Mouse (Mus musculus): ENCODE results near the gene Olfr1312.
"Not testable (repeated sequence)": the region's sequence is repeated elsewhere in the genome, so short reads cannot be mapped to it uniquely, and the experiment has no call there.

Gene Olfr1312

GRCm38 (mm10) chr2:112050138-112050537, at the start of gene Olfr1312:
TSS of gene Olfr1312 (minus strand) at chr2:112050238.
- in situ Hi-C loops (cut with MboI), result no loop called here

- in situ Hi-C loops (cut with MboI), result no loop called here
Measured at GRCm38 (mm10) chr2:112096681-112097080, 46.6 kb upstream of the Olfr1312 start, which contains the start of gene Olfr1314. TSS of gene Olfr1314 (minus strand) at chr2:112096781.

- in situ Hi-C loops (cut with MboI), result no loop called here
Measured at GRCm38 (mm10) chr2:112077743-112078142, 27.7 kb upstream of the Olfr1312 start, which contains the start of gene Olfr1313. TSS of gene Olfr1313 (minus strand) at chr2:112077843.

- in situ Hi-C loops (cut with MboI), result not testable (repeated sequence)
Measured at GRCm38 (mm10) chr2:112026971-112027370, 23.1 kb downstream of the Olfr1312 start.

- in situ Hi-C loops (cut with MboI), result no loop called here
Measured at GRCm38 (mm10) chr2:112024312-112024711, 25.7 kb downstream of the Olfr1312 start, which contains the start of gene Olfr1311. TSS of gene Olfr1311 (minus strand) at chr2:112024412.

- in situ Hi-C loops (cut with MboI), result no loop called here
Measured at GRCm38 (mm10) chr2:112014900-112015299, 35.1 kb downstream of the Olfr1312 start.

- in situ Hi-C loops (cut with MboI), result no loop called here
Measured at GRCm38 (mm10) chr2:112012608-112013007, 37.4 kb downstream of the Olfr1312 start, which contains the start of gene Olfr1310. TSS of gene Olfr1310 (minus strand) at chr2:112012708.

GRCm38 (mm10) chr2:111990181-111990580, 59.9 kb downstream of the Olfr1312 start, which contains the start of gene Olfr1309:
TSS of gene Olfr1309 (minus strand) at chr2:111990281.
- in situ Hi-C loops (cut with MboI), result no loop called here

Data from mature B cell (primary cell).